Mouse (Mus musculus): ENCODE results near the gene Ethe1. TPM values are rescaled to one million over a fixed set of nuclear protein-coding genes. Genes with fewer than 3 reads are reported as not detected.

The Ethe1 gene
- total and polyA plus RNA-seq, 2 experiments from 2014 or later = 31.3 to 32.2 TPM

DNA sequence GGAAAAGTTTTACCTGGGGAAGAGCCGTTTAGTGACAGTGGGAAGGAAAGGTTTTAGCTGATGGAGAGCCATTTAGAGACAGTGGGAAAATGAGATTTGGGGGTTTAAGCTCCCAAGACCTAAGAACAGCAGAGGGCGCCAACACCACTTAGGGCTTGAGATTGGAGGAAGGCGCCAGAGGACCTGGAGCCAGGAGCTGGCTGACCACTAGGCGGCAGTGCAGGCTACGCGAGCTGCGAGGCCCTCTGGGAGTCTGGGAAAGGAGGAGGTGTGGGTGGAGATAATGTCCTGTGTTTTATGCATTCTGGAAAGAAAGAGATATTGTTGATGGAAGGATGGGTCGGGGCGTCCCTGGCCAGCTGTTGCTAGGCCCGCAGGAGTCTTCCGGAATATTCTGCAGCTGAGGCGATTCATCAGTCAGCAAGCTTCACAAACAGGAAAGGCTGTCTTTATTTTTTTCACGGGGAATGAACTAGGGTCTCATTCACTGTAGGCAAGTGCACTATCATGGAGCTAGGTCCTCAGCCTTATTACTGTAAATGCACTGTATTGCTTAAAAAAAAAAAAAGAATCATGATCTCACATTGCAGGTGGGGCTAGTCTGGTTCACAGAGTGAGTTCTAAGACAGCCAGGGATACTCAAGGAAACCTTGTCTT, 13.7 kb downstream of the Ethe1 start:
- H3K4me2 ChIP-seq (ENCODE audit: low read depth, low read length, poor library complexity, severe bottlenecking) = peak overlapping the region; percentile 47
- no peaks in the 10 kb centered on the region for H3K27me3 ChIP-seq (ENCODE audit: insufficient read depth, low read length)
- WGBS = 2% methylated on average over 13 of the region's 13 CpGs
- peak; percentile 100 for TF ChIP-seq CTCF (IDR thresholded peaks at IDR 0.05)
- no peaks in the 10 kb centered on the region for H3K36me3 ChIP-seq (ENCODE audit: insufficient read depth, low read length)
- peak overlapping the region; percentile 72 for H3K27ac ChIP-seq (ENCODE audit: low read depth, low read length)
- H3K9me3 ChIP-seq (ENCODE audit: low read length) = no peaks in the 10 kb centered on the region
- no peak overlapping the region for H3K4me3 ChIP-seq (ENCODE audit: low read depth, low read length)
- DNase-seq (ENCODE audit: low spot score) (peak; percentile 97), ATAC-seq (ENCODE audit: low FRiP score) (peak; percentile 91)
- 0 out of 2 replicates have a peak overlapping the region, but pooled peaks have one; percentile 39 for H3K9ac ChIP-seq (replicated peaks; ENCODE audit: low read length, poor library complexity, severe bottlenecking)
- no peaks in the 10 kb centered on the region for H3K4me1 ChIP-seq (ENCODE audit: insufficient read depth, low read length)

- TF ChIP-seq CTCF (IDR thresholded peaks at IDR 0.05) = no peak
- Histone ChIP-seq H3K9ac (replicated peaks; ENCODE audit: low read length, poor library complexity, severe bottlenecking) (no peak overlapping the region), H3K4me3 (ENCODE audit: low read depth, low read length) (no peak overlapping the region), H3K4me1 (ENCODE audit: insufficient read depth, low read length) (no peaks in the 10 kb centered on the region), H3K4me2 (ENCODE audit: low read depth, low read length, poor library complexity, severe bottlenecking) (no peak overlapping the region), H3K27ac (ENCODE audit: low read depth, low read length) (no peak overlapping the region), H3K36me3 (ENCODE audit: insufficient read depth, low read length) (no peaks in the 10 kb centered on the region), H3K9me3 (ENCODE audit: low read length) (no peaks in the 10 kb centered on the region), H3K27me3 (ENCODE audit: insufficient read depth, low read length) (peaks cover 11% of the 10 kb centered on the region; the same call in 1 of the 2 replicates)
- DNase-seq (ENCODE audit: low spot score) = no peak
- no peak for ATAC-seq (ENCODE audit: low FRiP score)
- WGBS = 79% methylated on average over 7 of the region's 7 CpGs
These were observed 18.2 kb downstream of the Ethe1 start for GRCm38 (mm10) chr7:24605561-24605960.

GRCm38 (mm10) chr7:24606046-24606445, 18.7 kb downstream of the Ethe1 start:
- WGBS = 77% methylated on average over 7 of the region's 7 CpGs
- no peak for TF ChIP-seq CTCF (IDR thresholded peaks at IDR 0.05)
- Histone ChIP-seq H3K27me3 (ENCODE audit: insufficient read depth, low read length) (peaks cover 14% of the 10 kb centered on the region; the same call in 1 of the 2 replicates), H3K36me3 (ENCODE audit: insufficient read depth, low read length) (no peaks in the 10 kb centered on the region), H3K27ac (ENCODE audit: low read depth, low read length) (no peak overlapping the region; the same call in 1 of the 2 replicates), H3K9ac (replicated peaks; ENCODE audit: low read length, poor library complexity, severe bottlenecking) (no peak overlapping the region), H3K4me1 (ENCODE audit: insufficient read depth, low read length) (no peaks in the 10 kb centered on the region), H3K9me3 (ENCODE audit: low read length) (no peaks in the 10 kb centered on the region), H3K4me3 (ENCODE audit: low read depth, low read length) (no peak overlapping the region), H3K4me2 (ENCODE audit: low read depth, low read length, poor library complexity, severe bottlenecking) (no peak overlapping the region)
- ATAC-seq (ENCODE audit: low FRiP score) (no peak), DNase-seq (ENCODE audit: low spot score) (no peak)

DNA sequence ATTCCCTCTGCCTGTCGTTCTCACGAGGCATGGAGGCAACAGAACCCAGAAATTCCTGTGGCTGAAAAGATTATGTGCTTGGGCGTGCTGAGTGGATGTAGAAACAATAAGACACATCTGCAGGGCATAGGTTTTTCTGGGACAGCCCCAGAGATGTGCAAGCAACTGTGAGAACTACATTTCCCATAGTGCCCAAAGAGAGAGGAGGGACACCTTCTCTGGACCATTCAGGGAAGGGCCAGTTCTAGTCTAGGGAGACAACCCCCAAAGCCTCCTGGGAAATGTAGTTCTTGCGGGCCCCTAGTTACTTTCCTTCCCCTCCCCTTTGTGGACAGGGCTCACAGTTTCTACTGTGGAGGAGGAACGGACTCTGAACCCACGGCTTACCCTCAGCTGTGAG, 20.7 kb downstream of the Ethe1 start:
- Histone ChIP-seq H3K27me3 (ENCODE audit: insufficient read depth, low read length) (peaks cover 32% of the 10 kb centered on the region), H3K4me2 (ENCODE audit: low read depth, low read length, poor library complexity, severe bottlenecking) (no peak overlapping the region), H3K27ac (ENCODE audit: low read depth, low read length) (no peak overlapping the region), H3K9ac (replicated peaks; ENCODE audit: low read length, poor library complexity, severe bottlenecking) (no peak overlapping the region), H3K9me3 (ENCODE audit: low read length) (no peaks in the 10 kb centered on the region), H3K4me1 (ENCODE audit: insufficient read depth, low read length) (no peaks in the 10 kb centered on the region), H3K4me3 (ENCODE audit: low read depth, low read length) (no peak overlapping the region), H3K36me3 (ENCODE audit: insufficient read depth, low read length) (no peaks in the 10 kb centered on the region)
- no peak for TF ChIP-seq CTCF (IDR thresholded peaks at IDR 0.05)
- DNase-seq (ENCODE audit: low spot score) = peak; percentile 77
- peak; percentile 75 for ATAC-seq (ENCODE audit: low FRiP score)
- 48% methylated on average over 6 of the region's 6 CpGs for WGBS

DNA sequence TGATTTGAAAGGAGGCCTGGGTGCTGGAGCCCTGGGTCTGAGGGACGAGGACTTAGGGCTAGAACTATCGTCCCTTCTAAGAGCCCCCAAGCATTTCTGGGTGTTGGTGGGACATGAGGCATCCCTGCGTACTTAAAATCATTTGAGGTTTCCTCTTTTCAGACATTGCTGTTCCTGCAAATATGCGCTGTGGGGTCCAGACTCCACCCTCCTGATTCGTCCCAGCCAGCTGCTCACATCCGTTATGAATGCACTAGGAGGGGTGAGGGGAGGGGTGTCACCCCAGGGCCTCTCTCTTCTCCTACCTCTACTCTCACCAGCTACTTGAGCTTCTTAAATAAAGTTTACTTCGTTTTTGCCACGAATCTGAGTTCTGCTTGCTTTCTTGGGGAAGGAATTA, 21.2 kb downstream of the Ethe1 start:
- no peaks in the 10 kb centered on the region for H3K4me1 ChIP-seq (ENCODE audit: insufficient read depth, low read length)
- H3K4me3 ChIP-seq (ENCODE audit: low read depth, low read length) = no peak overlapping the region
- 82% methylated on average over 8 of the region's 8 CpGs for WGBS
- H3K36me3 ChIP-seq (ENCODE audit: insufficient read depth, low read length) = no peaks in the 10 kb centered on the region
- no peaks in the 10 kb centered on the region for H3K9me3 ChIP-seq (ENCODE audit: low read length)
- no peak overlapping the region for H3K9ac ChIP-seq (replicated peaks; ENCODE audit: low read length, poor library complexity, severe bottlenecking)
- DNase-seq (ENCODE audit: low spot score) = no peak
- ATAC-seq (ENCODE audit: low FRiP score) = no peak
- no peak overlapping the region for H3K4me2 ChIP-seq (ENCODE audit: low read depth, low read length, poor library complexity, severe bottlenecking)
- peaks cover 37% of the 10 kb centered on the region for H3K27me3 ChIP-seq (ENCODE audit: insufficient read depth, low read length)
- no peak overlapping the region for H3K27ac ChIP-seq (ENCODE audit: low read depth, low read length)
- TF ChIP-seq CTCF (IDR thresholded peaks at IDR 0.05) = no peak

- H3K9ac ChIP-seq (replicated peaks; ENCODE audit: low read length, poor library complexity, severe bottlenecking) = no peak within 1 kb of the TSS; the same call in 1 of the 2 replicates
- DNase-seq (ENCODE audit: low spot score) = no peak
- H3K4me2 ChIP-seq (ENCODE audit: low read depth, low read length, poor library complexity, severe bottlenecking) = peak within 1 kb of the TSS; percentile 50
- no peaks in the 10 kb centered on the region for H3K4me1 ChIP-seq (ENCODE audit: insufficient read depth, low read length)
- no peak for TF ChIP-seq CTCF (IDR thresholded peaks at IDR 0.05)
- H3K36me3 ChIP-seq (ENCODE audit: insufficient read depth, low read length) = no peaks in the 10 kb centered on the region
- H3K27me3 ChIP-seq (ENCODE audit: insufficient read depth, low read length) = peaks cover 37% of the 10 kb centered on the region
- no peak within 1 kb of the TSS for H3K27ac ChIP-seq (ENCODE audit: low read depth, low read length)
- no peaks in the 10 kb centered on the region for H3K9me3 ChIP-seq (ENCODE audit: low read length)
- 5% methylated on average over 27 of the region's 27 CpGs for WGBS
- H3K4me3 ChIP-seq (ENCODE audit: low read depth, low read length) = peak within 1 kb of the TSS; percentile 30
- no peak for ATAC-seq (ENCODE audit: low FRiP score)
These were observed 23.0 kb downstream of the Ethe1 start, which contains the start of gene Phldb3 for GRCm38 (mm10) chr7:24610144-24610878. Gene Phldb3 (plus strand): TSS chr7:24610763.

Data from midbrain, postnatal 0 days (tissue).